Mouse (Mus musculus) hindbrain, embryonic 16.5 days (tissue): ENCODE results near the gene Slc16a2. TPM values are rescaled to one million over a fixed set of nuclear protein-coding genes. Genes with fewer than 3 reads are reported as not detected.
"Not testable (repeated sequence)": the region's sequence is repeated elsewhere in the genome, so short reads cannot be mapped to it uniquely, and the experiment has no call there.

Experiments used
- ATAC-seq: fragments of 200-750 bp; cut with Nextera tagmentation; 2 replicates; pipeline ENCODE4 v1.8.0; 2017; ENCODE audit warnings: moderate TSS enrichment, moderate library complexity
- H3K27ac ChIP-seq: fragments of 300-500 bp; sonication (generic); 2 replicates; pipeline ENCODE4 v1.5.1; 2014; ENCODE audit warnings: low read depth, mild to moderate bottlenecking, control low read depth, low read length, moderate library complexity
- H3K27me3 ChIP-seq: fragments of 300-500 bp; sonication (generic); replicated peaks from 2 replicates; pipeline ENCODE4 v1.6.1; 2014; ENCODE audit warnings: low read length; ENCODE audit not compliant: control insufficient read depth, insufficient read depth
- H3K36me3 ChIP-seq: fragments of 300-500 bp; sonication (generic); 2 replicates; pipeline ENCODE4 v1.6.1; 2014; ENCODE audit warnings: mild to moderate bottlenecking, low read length, moderate library complexity, mixed read lengths; ENCODE audit not compliant: control insufficient read depth, insufficient read depth
- H3K4me1 ChIP-seq: fragments of 300-500 bp; sonication (generic); 2 replicates; pipeline ENCODE4 v1.6.1; 2014; ENCODE audit warnings: low read depth, low read length; ENCODE audit not compliant: control insufficient read depth, insufficient read depth
- H3K4me2 ChIP-seq: fragments of 300-500 bp; sonication (generic); 2 replicates; pipeline ENCODE4 v1.6.1; 2014; ENCODE audit warnings: mild to moderate bottlenecking, low read length, control low read depth, moderate library complexity
- H3K4me3 ChIP-seq: fragments of 300-500 bp; sonication (generic); 2 replicates; pipeline ENCODE4 v1.5.1; 2014; ENCODE audit warnings: mild to moderate bottlenecking, low read length, control low read depth, moderate library complexity
- H3K9ac ChIP-seq: fragments of 300-500 bp; sonication (generic); 2 replicates; pipeline ENCODE4 v1.6.1; 2014; ENCODE audit warnings: low read depth, mild to moderate bottlenecking, control low read depth, low read length, moderate library complexity
- H3K9me3 ChIP-seq: fragments of 300-500 bp; sonication (generic); 2 replicates; pipeline ENCODE4 v1.6.1; 2014; ENCODE audit warnings: mild to moderate bottlenecking, low read length, moderate library complexity; ENCODE audit not compliant: control insufficient read depth
- WGBS: fragments of 180-500 bp; shearing (Covaris S2); extraction: QIAGEN DNeasy Blood & Tissue Kit; methylation state at CpG from one replicate; pipeline ENCODE4 v1.1.7; 2014; 5-methylcytosine and 5-hydroxymethylcytosine counted together
- polyA plus RNA-seq: library from polyadenylated mRNA; unstranded; fragments of >200 nt; fragmentation: Nextera tagmentation; extraction: Ambion mirVana; gene quantifications from 2 replicates; pipeline ENCODE4 v1.2.1, GENCODE M21; 2015

Gene Slc16a2
- polyA plus RNA-seq, 1 experiment from 2014 or later = 23.4 TPM

DNA sequence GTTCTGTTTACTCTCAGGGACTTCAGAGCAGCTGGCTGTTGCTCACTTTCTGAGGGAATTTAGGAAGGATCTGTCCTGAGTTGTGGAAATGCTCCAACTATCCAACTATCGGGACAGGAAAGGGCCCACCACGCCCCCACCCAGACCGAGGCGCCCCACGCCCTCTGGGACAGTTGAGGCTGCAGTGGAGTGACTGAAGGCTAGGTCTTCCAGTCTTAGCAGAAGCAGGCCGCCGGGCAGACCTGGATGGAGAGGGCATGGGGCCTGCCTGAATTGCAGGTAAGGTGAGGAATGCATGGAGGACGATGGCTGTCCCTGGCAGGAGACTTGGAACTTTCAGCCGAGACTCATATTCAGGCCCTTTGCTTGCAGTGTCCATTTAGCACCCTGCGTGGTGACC lies 127.4 kb downstream of the Slc16a2 start:
- WGBS = 31% methylated on average over 10 of the region's 10 CpGs
- peaks cover 31% of the 10 kb centered on the region for H3K27me3 ChIP-seq
- no peak overlapping the region for H3K27ac ChIP-seq
- H3K4me2 ChIP-seq = peak overlapping the region; percentile 66
- no peaks in the 10 kb centered on the region for H3K36me3 ChIP-seq
- ATAC-seq = no peak
- H3K9me3 ChIP-seq = no peaks in the 10 kb centered on the region
- peak overlapping the region; percentile 42 for H3K4me3 ChIP-seq
- peaks cover 3% of the 10 kb centered on the region; the same call in 1 of the 2 replicates for H3K4me1 ChIP-seq
- peak overlapping the region; percentile 55; the same call in 1 of the 2 replicates for H3K9ac ChIP-seq

- Histone ChIP-seq H3K36me3 (no peaks in the 10 kb centered on the region), H3K9me3 (no peaks in the 10 kb centered on the region), H3K27ac (no peak overlapping the region), H3K4me3 (no peak overlapping the region), H3K4me1 (peaks cover 3% of the 10 kb centered on the region; the same call in 1 of the 2 replicates), H3K27me3 (peaks cover 40% of the 10 kb centered on the region), H3K9ac (no peak overlapping the region), H3K4me2 (no peak overlapping the region)
- 82% methylated on average over 5 of the region's 5 CpGs for WGBS
- ATAC-seq = no peak
These were observed 128.9 kb downstream of the Slc16a2 start for GRCm38 (mm10) chrX:103692916-103693315.

DNA sequence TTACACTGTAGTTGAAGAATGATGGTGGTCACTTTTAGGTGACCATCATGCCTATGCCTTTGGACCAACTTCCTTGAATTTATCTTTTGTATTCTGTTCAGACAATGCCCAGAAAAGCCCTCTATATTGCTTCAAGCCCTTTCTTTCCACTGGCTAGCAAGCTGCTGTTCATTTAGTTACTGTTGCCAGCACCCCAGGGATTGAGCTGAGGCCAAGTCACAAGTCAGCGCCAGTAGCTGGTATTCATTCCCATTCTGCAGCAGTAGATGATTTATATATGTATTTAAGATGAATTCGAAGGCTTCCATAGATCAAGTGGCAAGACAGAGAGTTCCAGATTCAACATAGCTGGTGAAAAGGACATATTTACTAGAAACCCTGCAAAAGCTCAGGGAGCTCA lies 133.2 kb downstream of the Slc16a2 start:
- Histone ChIP-seq H3K9ac (no peak overlapping the region), H3K27ac (no peak overlapping the region), H3K27me3 (peaks cover 32% of the 10 kb centered on the region), H3K9me3 (no peaks in the 10 kb centered on the region), H3K36me3 (no peaks in the 10 kb centered on the region), H3K4me2 (no peak overlapping the region), H3K4me1 (no peaks in the 10 kb centered on the region), H3K4me3 (no peak overlapping the region)
- 71% methylated on average over 2 of the region's 2 CpGs for WGBS
- ATAC-seq = no peak

GRCm38 (mm10) chrX:103674674-103675073 lies 147.1 kb downstream of the Slc16a2 start:
- Histone ChIP-seq H3K4me3 (no peak overlapping the region), H3K36me3 (no peaks in the 10 kb centered on the region), H3K9me3 (no peaks in the 10 kb centered on the region), H3K4me1 (no peaks in the 10 kb centered on the region), H3K27me3 (peaks cover 3% of the 10 kb centered on the region), H3K27ac (no peak overlapping the region), H3K4me2 (no peak overlapping the region), H3K9ac (no peak overlapping the region)
- ATAC-seq = no peak
- 15% methylated on average over 2 of the region's 2 CpGs for WGBS

DNA sequence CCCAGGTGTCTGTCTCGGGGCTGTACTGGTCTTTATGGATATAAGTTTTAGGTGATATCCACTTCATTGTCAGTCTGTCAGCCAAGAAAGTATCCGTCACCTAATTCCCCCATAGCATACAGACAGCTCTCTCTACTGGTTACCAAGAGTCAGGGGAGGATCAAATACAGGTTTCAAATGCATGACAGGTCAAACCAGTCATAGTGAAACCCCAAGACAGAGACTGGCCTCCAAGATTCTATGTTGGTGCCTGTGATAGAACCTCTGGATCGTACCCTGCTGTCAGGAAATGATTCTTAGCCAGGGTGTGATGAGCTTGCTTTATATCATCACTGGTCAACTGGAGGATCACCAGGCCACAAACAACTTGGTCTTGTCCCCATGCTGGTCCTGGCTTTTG lies 148.0 kb downstream of the Slc16a2 start:
- no peaks in the 10 kb centered on the region for H3K4me1 ChIP-seq
- no peak for ATAC-seq
- H3K36me3 ChIP-seq = no peaks in the 10 kb centered on the region
- no peak overlapping the region for H3K27ac ChIP-seq
- no peaks in the 10 kb centered on the region for H3K9me3 ChIP-seq
- WGBS = 86% methylated on average over 3 of the region's 3 CpGs
- H3K27me3 ChIP-seq = peaks cover 3% of the 10 kb centered on the region; the same call in 1 of the 2 replicates
- H3K4me2 ChIP-seq = no peak overlapping the region
- H3K9ac ChIP-seq = no peak overlapping the region
- H3K4me3 ChIP-seq = no peak overlapping the region

DNA sequence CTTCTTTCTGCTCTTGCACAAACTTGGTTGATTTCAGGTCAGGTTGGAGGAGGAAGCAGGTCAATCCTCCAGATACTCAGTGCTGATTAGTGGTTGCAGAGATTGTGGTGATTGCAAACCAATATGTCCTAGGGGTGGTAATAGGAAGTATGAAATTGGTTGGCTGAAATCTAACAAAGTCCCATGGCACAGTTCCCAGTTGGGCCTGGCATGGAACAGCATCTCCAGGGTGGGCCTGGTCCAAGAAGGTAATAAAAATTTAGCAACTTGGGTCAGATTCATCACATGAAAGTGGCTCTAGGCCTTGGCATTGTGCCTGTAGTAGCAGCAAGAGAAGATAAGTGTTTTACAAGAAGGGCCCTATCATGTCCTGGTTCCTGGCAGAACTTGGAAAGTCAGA lies 151.5 kb downstream of the Slc16a2 start:
- H3K4me3 ChIP-seq = no peak overlapping the region
- H3K36me3 ChIP-seq = no peaks in the 10 kb centered on the region
- ATAC-seq = no peak
- no peak overlapping the region for H3K9ac ChIP-seq
- no peaks in the 10 kb centered on the region for H3K9me3 ChIP-seq
- no peaks in the 10 kb centered on the region for H3K4me1 ChIP-seq
- no peaks in the 10 kb centered on the region; the same call in 1 of the 2 replicates for H3K27me3 ChIP-seq
- H3K27ac ChIP-seq = no peak overlapping the region
- no peak overlapping the region for H3K4me2 ChIP-seq

DNA sequence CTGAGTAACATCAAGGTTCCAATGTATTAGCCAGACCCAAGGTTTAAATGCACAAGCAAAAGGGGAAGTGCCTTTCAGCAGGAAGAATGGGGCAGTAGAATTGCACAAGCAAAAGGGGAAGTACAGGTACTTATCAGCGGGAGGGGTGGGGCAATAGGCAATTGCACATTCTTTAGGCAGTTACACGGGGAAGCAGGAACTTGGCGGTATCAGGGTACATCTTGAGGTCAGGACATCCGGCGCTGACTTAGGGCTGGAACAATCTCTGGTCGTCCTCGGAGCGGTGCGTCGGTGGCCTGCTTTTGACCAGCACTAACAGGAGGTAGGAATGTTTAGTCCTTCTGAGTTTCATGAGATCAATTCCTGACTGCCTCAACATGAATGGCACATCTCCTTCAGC lies 157.3 kb downstream of the Slc16a2 start:
- H3K4me1 ChIP-seq, H3K9me3 ChIP-seq, H3K4me2 ChIP-seq, H3K27ac ChIP-seq, H3K9ac ChIP-seq, H3K36me3 ChIP-seq, H3K4me3 ChIP-seq, H3K27me3 ChIP-seq, ATAC-seq: not testable (repeated sequence)
- 91% methylated on average over 10 of the region's 10 CpGs for WGBS

DNA sequence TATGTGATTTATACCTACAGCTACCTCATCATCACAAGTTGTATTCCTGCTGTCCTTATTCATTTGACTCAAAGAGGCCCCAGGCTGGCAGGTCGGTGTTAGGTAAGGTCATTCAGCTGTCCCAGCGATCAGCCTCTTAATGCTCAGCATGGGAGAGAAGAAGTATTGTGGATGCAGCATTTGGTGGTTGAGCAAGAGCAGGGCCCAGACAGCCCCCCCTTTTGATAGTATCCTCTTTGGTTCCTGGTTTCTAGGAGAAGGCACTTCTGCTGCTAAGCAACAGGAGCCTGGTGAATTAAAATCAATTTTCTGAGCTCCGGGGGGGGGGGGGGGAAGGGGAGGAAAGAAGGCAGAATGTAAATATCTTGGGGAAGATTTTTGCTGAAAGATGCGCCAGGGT lies 162.8 kb downstream of the Slc16a2 start:
- 42% methylated on average over 4 of the region's 4 CpGs for WGBS
- no peaks in the 10 kb centered on the region for H3K36me3 ChIP-seq
- no peak overlapping the region for H3K27ac ChIP-seq
- H3K9ac ChIP-seq = no peak overlapping the region
- peaks cover 9% of the 10 kb centered on the region for H3K27me3 ChIP-seq
- no peak overlapping the region for H3K4me3 ChIP-seq
- H3K4me2 ChIP-seq = no peak overlapping the region
- peaks cover 2% of the 10 kb centered on the region; the same call in 1 of the 2 replicates for H3K9me3 ChIP-seq
- no peaks in the 10 kb centered on the region for H3K4me1 ChIP-seq
- ATAC-seq = no peak

GRCm38 (mm10) chrX:103653021-103653420 lies 168.8 kb downstream of the Slc16a2 start:
- peaks cover 7% of the 10 kb centered on the region; the same call in 1 of the 2 replicates for H3K27me3 ChIP-seq
- no peak overlapping the region for H3K9ac ChIP-seq
- H3K4me3 ChIP-seq = no peak overlapping the region
- no peaks in the 10 kb centered on the region for H3K4me1 ChIP-seq
- no peak overlapping the region for H3K4me2 ChIP-seq
- no peaks in the 10 kb centered on the region for H3K36me3 ChIP-seq
- ATAC-seq = no peak
- 26% methylated on average over 2 of the region's 2 CpGs for WGBS
- H3K27ac ChIP-seq = no peak overlapping the region
- no peaks in the 10 kb centered on the region for H3K9me3 ChIP-seq

- Histone ChIP-seq H3K27me3 (peaks cover 7% of the 10 kb centered on the region; the same call in 1 of the 2 replicates), H3K4me1 (no peaks in the 10 kb centered on the region), H3K9ac (no peak overlapping the region), H3K4me3 (no peak overlapping the region), H3K27ac (no peak overlapping the region), H3K36me3 (no peaks in the 10 kb centered on the region), H3K9me3 (no peaks in the 10 kb centered on the region), H3K4me2 (no peak overlapping the region)
- 60% methylated on average over 1 of the region's 1 CpGs for WGBS
- ATAC-seq = no peak
These were observed 169.7 kb downstream of the Slc16a2 start for GRCm38 (mm10) chrX:103652048-103652447.
